Mouse (Mus musculus) adrenal gland, postnatal 14 days (tissue): ENCODE measurements around the gene Ltb4r1. TPM values are rescaled to one million over a fixed set of nuclear protein-coding genes. Genes with fewer than 3 reads are reported as not detected.

Experiments used
- DNase-seq: peaks from one replicate; pipeline ENCODE4 v3.0.0; 2021; ENCODE audit warnings: mixed read lengths
- total RNA-seq: library from RNA; stranded (reverse); gene quantifications from 2 replicates; pipeline ENCODE4 v1.2.3, GENCODE M21; 2021

Ltb4r1 gene
- total RNA-seq, 1 experiment from 2014 or later: 0.48 TPM

- no peak for DNase-seq
These were observed 19.9 kb upstream of the Ltb4r1 start for GRCm38 (mm10) chr14:55745861-55746237.

GRCm38 (mm10) chr14:55747051-55747847 lies 18.5 kb upstream of the Ltb4r1 start:
- DNase-seq: no peak

GRCm38 (mm10) chr14:55757566-55757965 lies 8.2 kb upstream of the Ltb4r1 start:
- DNase-seq: no peak

- DNase-seq: peak; percentile 70
These were observed 7.4 kb upstream of the Ltb4r1 start, which contains the start of gene Cideb for GRCm38 (mm10) chr14:55758363-55758784. Cideb (minus strand) TSS chr14:55758458.

- peak; percentile 87 for DNase-seq
These were observed 5.6 kb upstream of the Ltb4r1 start for GRCm38 (mm10) chr14:55760156-55760555.

GRCm38 (mm10) chr14:55761163-55761562 lies 4.6 kb upstream of the Ltb4r1 start, which contains the start of gene Ltb4r2:
Ltb4r2 (plus strand) TSS chr14:55761428.
- DNase-seq: no peak

- DNase-seq: peak; percentile 69
These were observed 3.6 kb upstream of the Ltb4r1 start for GRCm38 (mm10) chr14:55762001-55762821.

- peak; percentile 18 for DNase-seq
These were observed 2.6 kb upstream of the Ltb4r1 start for GRCm38 (mm10) chr14:55763166-55763565.

GRCm38 (mm10) chr14:55767519-55768414 lies 2.0 kb downstream of the Ltb4r1 start:
- DNase-seq: peak; percentile 76

- no peak for DNase-seq
These were observed 2.8 kb downstream of the Ltb4r1 start for GRCm38 (mm10) chr14:55768555-55768954.

- DNase-seq: no peak
These were observed 3.4 kb downstream of the Ltb4r1 start for GRCm38 (mm10) chr14:55769087-55769703.

GRCm38 (mm10) chr14:55776711-55777110 lies 10.9 kb downstream of the Ltb4r1 start:
- no peak for DNase-seq

GRCm38 (mm10) chr14:55777176-55777575 lies 11.4 kb downstream of the Ltb4r1 start:
- DNase-seq: peak; percentile 2

- peak; percentile 2 for DNase-seq
These were observed 12.0 kb downstream of the Ltb4r1 start for GRCm38 (mm10) chr14:55777806-55778205.

GRCm38 (mm10) chr14:55778686-55779085 lies 12.9 kb downstream of the Ltb4r1 start:
- no peak for DNase-seq

- peak; percentile 7 for DNase-seq
These were observed 13.9 kb downstream of the Ltb4r1 start for GRCm38 (mm10) chr14:55779656-55780055.

- peak; percentile 2 for DNase-seq
These were observed 15.0 kb downstream of the Ltb4r1 start for GRCm38 (mm10) chr14:55780736-55781135.

GRCm38 (mm10) chr14:55781310-55781709 lies 15.5 kb downstream of the Ltb4r1 start:
- peak; percentile 82 for DNase-seq

GRCm38 (mm10) chr14:55782361-55782960 lies 16.7 kb downstream of the Ltb4r1 start:
- no peak for DNase-seq

GRCm38 (mm10) chr14:55783171-55783957 lies 17.6 kb downstream of the Ltb4r1 start:
- no peak for DNase-seq

GRCm38 (mm10) chr14:55783958-55784235 lies 18.1 kb downstream of the Ltb4r1 start, which contains the start of gene Adcy4:
Adcy4 (minus strand) TSS chr14:55784095.
- DNase-seq: no peak
